Mouse (Mus musculus): ENCODE measurements around the gene Hrct1. TPM values are rescaled to one million over a fixed set of nuclear protein-coding genes. Genes with fewer than 3 reads are reported as not detected.

Gene Hrct1
- polyA plus RNA-seq, 1 experiment from 2014 or later, result 0.29 TPM

- no peak overlapping the region for H3K4me3 ChIP-seq (ENCODE audit: low read depth, low read length)
- no peaks in the 10 kb centered on the region for H3K4me1 ChIP-seq (ENCODE audit: control insufficient read depth, insufficient read depth, low read length)
- no peak overlapping the region for H3K4me2 ChIP-seq (ENCODE audit: low read depth, severe bottlenecking)
- no peak for ATAC-seq (ENCODE audit: insufficient number of reproducible peaks, low FRiP score, low TSS enrichment, low read depth)
- DNase-seq (ENCODE audit: low spot score), result no peak
- no peaks in the 10 kb centered on the region for H3K36me3 ChIP-seq (ENCODE audit: control insufficient read depth, insufficient read depth, low read length)
- 93% methylated on average over 13 of the region's 13 CpGs for WGBS
- no peaks in the 10 kb centered on the region for H3K9me3 ChIP-seq (ENCODE audit: control insufficient read depth, low read length)
- no peaks in the 10 kb centered on the region for H3K27me3 ChIP-seq (ENCODE audit: control insufficient read depth, insufficient read depth, low read length)
- no peak overlapping the region for H3K27ac ChIP-seq (replicated peaks; ENCODE audit: low read depth, low read length)
- H3K9ac ChIP-seq (ENCODE audit: low read length), result no peak overlapping the region
Observed at GRCm38 (mm10) chr4:43696561-43696960, 30.4 kb upstream of the Hrct1 start.

GRCm38 (mm10) chr4:43700707-43701106 is 26.3 kb upstream of the Hrct1 start, which contains the start of gene Olfr70:
TSS of gene Olfr70 (minus strand) at chr4:43700807.
- Histone ChIP-seq H3K9ac (ENCODE audit: low read length) (no peak within 1 kb of the TSS), H3K4me1 (ENCODE audit: control insufficient read depth, insufficient read depth, low read length) (no peaks in the 10 kb centered on the region), H3K27me3 (ENCODE audit: control insufficient read depth, insufficient read depth, low read length) (no peaks in the 10 kb centered on the region), H3K9me3 (ENCODE audit: control insufficient read depth, low read length) (no peaks in the 10 kb centered on the region), H3K27ac (replicated peaks; ENCODE audit: low read depth, low read length) (no peak within 1 kb of the TSS), H3K4me2 (ENCODE audit: low read depth, severe bottlenecking) (no peak within 1 kb of the TSS), H3K36me3 (ENCODE audit: control insufficient read depth, insufficient read depth, low read length) (no peaks in the 10 kb centered on the region), H3K4me3 (ENCODE audit: low read depth, low read length) (no peak within 1 kb of the TSS)
- 86% methylated on average over 6 of the region's 6 CpGs for WGBS
- ATAC-seq (ENCODE audit: insufficient number of reproducible peaks, low FRiP score, low TSS enrichment, low read depth) (no peak), DNase-seq (ENCODE audit: low spot score) (no peak)

GRCm38 (mm10) chr4:43703439-43703838 is 23.5 kb upstream of the Hrct1 start:
- Histone ChIP-seq H3K9ac (ENCODE audit: low read length) (no peak overlapping the region), H3K4me3 (ENCODE audit: low read depth, low read length) (no peak overlapping the region), H3K36me3 (ENCODE audit: control insufficient read depth, insufficient read depth, low read length) (no peaks in the 10 kb centered on the region), H3K27ac (replicated peaks; ENCODE audit: low read depth, low read length) (no peak overlapping the region), H3K4me2 (ENCODE audit: low read depth, severe bottlenecking) (no peak overlapping the region), H3K4me1 (ENCODE audit: control insufficient read depth, insufficient read depth, low read length) (no peaks in the 10 kb centered on the region), H3K9me3 (ENCODE audit: control insufficient read depth, low read length) (no peaks in the 10 kb centered on the region), H3K27me3 (ENCODE audit: control insufficient read depth, insufficient read depth, low read length) (no peaks in the 10 kb centered on the region)
- ATAC-seq (ENCODE audit: insufficient number of reproducible peaks, low FRiP score, low TSS enrichment, low read depth) (no peak), DNase-seq (ENCODE audit: low spot score) (no peak)
- WGBS, result 67% methylated on average over 6 of the region's 6 CpGs

- no peak for ATAC-seq (ENCODE audit: insufficient number of reproducible peaks, low FRiP score, low TSS enrichment, low read depth)
- no peak for DNase-seq (ENCODE audit: low spot score)
- no peaks in the 10 kb centered on the region for H3K27me3 ChIP-seq (ENCODE audit: control insufficient read depth, insufficient read depth, low read length)
- H3K27ac ChIP-seq (replicated peaks; ENCODE audit: low read depth, low read length), result no peak overlapping the region
- no peak overlapping the region for H3K4me2 ChIP-seq (ENCODE audit: low read depth, severe bottlenecking)
- no peaks in the 10 kb centered on the region for H3K36me3 ChIP-seq (ENCODE audit: control insufficient read depth, insufficient read depth, low read length)
- no peak overlapping the region for H3K4me3 ChIP-seq (ENCODE audit: low read depth, low read length)
- H3K9ac ChIP-seq (ENCODE audit: low read length), result no peak overlapping the region
- 85% methylated on average over 8 of the region's 8 CpGs for WGBS
- H3K4me1 ChIP-seq (ENCODE audit: control insufficient read depth, insufficient read depth, low read length), result no peaks in the 10 kb centered on the region
- H3K9me3 ChIP-seq (ENCODE audit: control insufficient read depth, low read length), result no peaks in the 10 kb centered on the region
Observed at GRCm38 (mm10) chr4:43703851-43704250, 23.1 kb upstream of the Hrct1 start.

- no peaks in the 10 kb centered on the region for H3K9me3 ChIP-seq (ENCODE audit: control insufficient read depth, low read length)
- no peak overlapping the region for H3K27ac ChIP-seq (replicated peaks; ENCODE audit: low read depth, low read length)
- DNase-seq (ENCODE audit: low spot score) (no peak), ATAC-seq (ENCODE audit: insufficient number of reproducible peaks, low FRiP score, low TSS enrichment, low read depth) (no peak)
- H3K9ac ChIP-seq (ENCODE audit: low read length), result no peak overlapping the region
- H3K36me3 ChIP-seq (ENCODE audit: control insufficient read depth, insufficient read depth, low read length), result no peaks in the 10 kb centered on the region
- WGBS, result 85% methylated on average over 13 of the region's 13 CpGs
- H3K27me3 ChIP-seq (ENCODE audit: control insufficient read depth, insufficient read depth, low read length), result no peaks in the 10 kb centered on the region
- H3K4me3 ChIP-seq (ENCODE audit: low read depth, low read length), result no peak overlapping the region
- H3K4me1 ChIP-seq (ENCODE audit: control insufficient read depth, insufficient read depth, low read length), result no peaks in the 10 kb centered on the region
- H3K4me2 ChIP-seq (ENCODE audit: low read depth, severe bottlenecking), result no peak overlapping the region
Observed at GRCm38 (mm10) chr4:43705991-43706390, 21.0 kb upstream of the Hrct1 start.

GRCm38 (mm10) chr4:43709869-43710268 is 17.1 kb upstream of the Hrct1 start, which contains the start of gene Olfr71:
TSS of gene Olfr71 (minus strand) at chr4:43710255.
- DNase-seq (ENCODE audit: low spot score), result no peak
- no peak within 1 kb of the TSS for H3K27ac ChIP-seq (replicated peaks; ENCODE audit: low read depth, low read length)
- H3K4me2 ChIP-seq (ENCODE audit: low read depth, severe bottlenecking), result no peak within 1 kb of the TSS
- WGBS, result 74% methylated on average over 6 of the region's 6 CpGs
- no peak within 1 kb of the TSS for H3K9ac ChIP-seq (ENCODE audit: low read length)
- H3K4me3 ChIP-seq (ENCODE audit: low read depth, low read length), result no peak within 1 kb of the TSS
- H3K4me1 ChIP-seq (ENCODE audit: control insufficient read depth, insufficient read depth, low read length), result no peaks in the 10 kb centered on the region
- H3K36me3 ChIP-seq (ENCODE audit: control insufficient read depth, insufficient read depth, low read length), result no peaks in the 10 kb centered on the region
- no peaks in the 10 kb centered on the region for H3K9me3 ChIP-seq (ENCODE audit: control insufficient read depth, low read length)
- H3K27me3 ChIP-seq (ENCODE audit: control insufficient read depth, insufficient read depth, low read length), result no peaks in the 10 kb centered on the region
- ATAC-seq (ENCODE audit: insufficient number of reproducible peaks, low FRiP score, low TSS enrichment, low read depth), result no peak

- H3K4me3 ChIP-seq (ENCODE audit: low read depth, low read length), result no peak overlapping the region
- 3% methylated on average over 2 of the region's 2 CpGs for WGBS
- H3K4me2 ChIP-seq (ENCODE audit: low read depth, severe bottlenecking), result no peak overlapping the region
- no peaks in the 10 kb centered on the region for H3K27me3 ChIP-seq (ENCODE audit: control insufficient read depth, insufficient read depth, low read length)
- no peaks in the 10 kb centered on the region for H3K36me3 ChIP-seq (ENCODE audit: control insufficient read depth, insufficient read depth, low read length)
- H3K27ac ChIP-seq (replicated peaks; ENCODE audit: low read depth, low read length), result no peak overlapping the region
- ATAC-seq (ENCODE audit: insufficient number of reproducible peaks, low FRiP score, low TSS enrichment, low read depth) (no peak), DNase-seq (ENCODE audit: low spot score) (peak; percentile 90)
- no peak overlapping the region for H3K9ac ChIP-seq (ENCODE audit: low read length)
- no peaks in the 10 kb centered on the region for H3K4me1 ChIP-seq (ENCODE audit: control insufficient read depth, insufficient read depth, low read length)
- H3K9me3 ChIP-seq (ENCODE audit: control insufficient read depth, low read length), result no peaks in the 10 kb centered on the region
Observed at GRCm38 (mm10) chr4:43711821-43712220, 15.2 kb upstream of the Hrct1 start.

- no peak overlapping the region for H3K9ac ChIP-seq (ENCODE audit: low read length)
- H3K36me3 ChIP-seq (ENCODE audit: control insufficient read depth, insufficient read depth, low read length), result no peaks in the 10 kb centered on the region
- H3K27me3 ChIP-seq (ENCODE audit: control insufficient read depth, insufficient read depth, low read length), result no peaks in the 10 kb centered on the region
- no peak for DNase-seq (ENCODE audit: low spot score)
- no peaks in the 10 kb centered on the region for H3K9me3 ChIP-seq (ENCODE audit: control insufficient read depth, low read length)
- 46% methylated on average over 7 of the region's 7 CpGs for WGBS
- H3K4me2 ChIP-seq (ENCODE audit: low read depth, severe bottlenecking), result no peak overlapping the region
- H3K4me3 ChIP-seq (ENCODE audit: low read depth, low read length), result no peak overlapping the region
- H3K4me1 ChIP-seq (ENCODE audit: control insufficient read depth, insufficient read depth, low read length), result no peaks in the 10 kb centered on the region
- no peak overlapping the region for H3K27ac ChIP-seq (replicated peaks; ENCODE audit: low read depth, low read length)
- no peak for ATAC-seq (ENCODE audit: insufficient number of reproducible peaks, low FRiP score, low TSS enrichment, low read depth)
Observed at GRCm38 (mm10) chr4:43713652-43714219, 13.3 kb upstream of the Hrct1 start.
